Mouse (Mus musculus): ENCODE measurements at regions not wholly inside any gene's neighbourhood (a gene's known extent, or its start where the extent isn't known, plus 50 kb on each side); places are given as distances from the start of the nearest gene placed in this dataset.
A peak's percentile ranks its signal among the peaks of the same experiment; 100 is the strongest.

DNA sequence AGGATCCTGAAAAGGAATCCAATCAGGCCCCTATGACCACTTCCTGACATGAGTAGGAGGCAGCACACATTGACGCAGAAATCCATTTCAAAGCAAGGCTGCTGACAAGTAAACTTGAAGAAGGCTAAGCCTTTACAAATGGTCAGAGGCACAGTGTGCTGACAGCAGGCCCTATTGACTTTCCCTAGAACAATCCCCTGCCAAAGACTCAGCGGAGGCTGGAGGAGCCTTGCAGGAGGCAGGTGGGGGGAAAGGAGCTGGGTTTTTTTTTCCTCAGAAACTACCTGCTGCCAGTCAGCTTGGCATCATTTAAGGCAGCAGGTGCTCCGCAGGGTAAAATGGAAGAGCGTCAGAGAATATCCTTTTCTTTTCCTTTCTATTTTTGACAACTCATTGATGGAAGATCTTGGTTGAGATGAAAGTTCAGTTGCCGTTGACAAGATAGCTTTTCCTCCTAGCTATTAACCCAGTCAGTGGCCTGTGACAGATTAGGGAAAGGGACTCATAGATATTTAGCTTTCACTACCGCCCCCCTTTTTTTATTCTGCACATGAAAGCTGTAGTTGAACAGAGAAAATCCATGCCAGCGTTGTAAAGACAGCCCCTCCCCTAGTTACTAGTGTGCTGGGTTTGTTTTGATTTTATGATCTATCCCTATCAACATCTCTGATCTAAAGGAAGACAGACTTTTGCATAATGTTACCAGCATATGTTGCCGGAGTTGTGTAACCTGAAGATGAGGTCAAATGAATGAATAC, 210.6 kb downstream of the Csnka2ip start:
- no peak for DNase-seq (ENCODE audit: low spot score in 2 of 2)

DNA sequence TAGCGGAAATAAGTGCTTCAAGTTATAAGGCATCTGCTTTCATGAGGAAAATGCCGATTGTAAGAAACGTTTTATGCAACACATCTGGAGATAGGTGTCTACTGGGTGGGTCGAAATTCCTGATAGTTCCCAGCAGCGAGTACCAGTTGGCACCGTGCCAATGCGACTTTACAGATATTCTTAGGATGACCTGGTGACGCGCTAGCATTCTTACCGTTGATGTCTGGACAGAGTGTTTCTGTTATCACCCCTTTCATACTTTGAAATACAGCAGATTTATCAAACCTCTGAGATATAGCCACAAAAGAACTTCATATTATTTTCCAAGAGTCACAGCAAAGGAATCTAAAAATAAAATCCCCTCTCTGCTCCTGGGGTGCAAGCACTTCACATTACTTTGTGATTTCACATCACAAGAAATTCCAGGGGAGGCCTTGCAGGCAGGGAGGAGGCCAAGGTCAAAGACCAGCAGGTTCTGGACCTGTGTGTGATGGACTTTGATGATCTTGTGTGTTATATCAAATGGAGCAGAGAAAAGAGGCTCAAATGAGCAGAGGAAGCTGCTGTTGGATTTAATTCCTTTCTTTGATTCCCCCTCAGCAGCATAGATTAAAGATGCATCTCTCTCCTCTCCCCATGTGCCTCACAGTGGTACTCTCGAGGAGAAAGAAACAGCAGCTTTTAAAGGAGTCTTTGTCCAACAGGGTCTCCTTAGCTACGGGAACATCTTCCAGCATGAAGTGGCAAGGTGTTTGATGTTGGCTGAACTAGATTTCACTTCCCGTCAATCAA, 233.4 kb downstream of the Csnka2ip start:
- DNase-seq (ENCODE audit: low spot score in 2 of 2): no peak

DNA sequence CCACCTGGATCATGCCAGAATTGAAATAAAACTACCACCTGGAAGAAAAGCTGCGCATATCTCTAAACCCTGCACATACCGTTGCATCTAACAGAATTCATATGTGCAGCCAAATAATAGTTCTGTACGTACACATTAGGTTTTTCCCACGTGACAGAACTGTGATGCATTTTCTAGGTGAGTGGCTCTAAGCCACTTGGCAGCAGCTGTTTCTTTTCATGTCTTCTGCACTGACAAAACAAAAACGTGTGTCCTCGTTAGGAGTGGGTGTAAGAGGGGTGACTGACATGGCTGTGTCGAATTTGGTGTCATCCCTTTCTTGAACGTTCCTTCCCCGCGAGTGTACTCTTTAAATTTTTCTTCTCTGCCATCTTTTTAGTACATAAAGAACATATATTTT, 254.3 kb downstream of the Csnka2ip start:
- no peak for DNase-seq (ENCODE audit: low spot score in 2 of 2)

DNA sequence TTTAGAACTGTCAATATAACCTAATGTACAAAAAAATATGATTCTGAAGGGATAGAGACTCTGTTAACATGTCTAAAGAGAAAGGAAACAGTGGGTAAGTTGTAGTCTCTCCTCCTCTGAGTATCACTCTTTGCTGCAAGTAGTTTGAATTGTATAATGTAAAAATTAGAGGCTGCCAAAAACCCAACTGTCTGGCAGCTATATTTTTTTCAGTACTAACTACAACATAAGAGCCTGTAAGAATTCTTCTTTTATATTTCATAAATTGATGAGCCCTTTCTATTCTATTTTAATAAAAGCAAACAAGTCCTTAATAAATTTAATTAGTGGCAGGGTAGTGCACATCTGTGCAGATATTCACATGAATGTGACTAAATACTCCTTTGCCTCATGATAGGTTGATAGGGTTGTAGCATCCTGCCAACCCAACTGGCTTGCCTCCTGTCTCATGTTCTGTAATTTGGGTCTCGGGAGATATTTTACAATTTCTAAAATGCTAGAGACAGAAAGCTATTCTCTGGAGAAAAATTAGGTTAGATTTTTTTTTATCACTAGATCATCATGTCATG, 269.2 kb downstream of the Csnka2ip start:
- no peak for DNase-seq (ENCODE audit: low spot score in 2 of 2)

DNA sequence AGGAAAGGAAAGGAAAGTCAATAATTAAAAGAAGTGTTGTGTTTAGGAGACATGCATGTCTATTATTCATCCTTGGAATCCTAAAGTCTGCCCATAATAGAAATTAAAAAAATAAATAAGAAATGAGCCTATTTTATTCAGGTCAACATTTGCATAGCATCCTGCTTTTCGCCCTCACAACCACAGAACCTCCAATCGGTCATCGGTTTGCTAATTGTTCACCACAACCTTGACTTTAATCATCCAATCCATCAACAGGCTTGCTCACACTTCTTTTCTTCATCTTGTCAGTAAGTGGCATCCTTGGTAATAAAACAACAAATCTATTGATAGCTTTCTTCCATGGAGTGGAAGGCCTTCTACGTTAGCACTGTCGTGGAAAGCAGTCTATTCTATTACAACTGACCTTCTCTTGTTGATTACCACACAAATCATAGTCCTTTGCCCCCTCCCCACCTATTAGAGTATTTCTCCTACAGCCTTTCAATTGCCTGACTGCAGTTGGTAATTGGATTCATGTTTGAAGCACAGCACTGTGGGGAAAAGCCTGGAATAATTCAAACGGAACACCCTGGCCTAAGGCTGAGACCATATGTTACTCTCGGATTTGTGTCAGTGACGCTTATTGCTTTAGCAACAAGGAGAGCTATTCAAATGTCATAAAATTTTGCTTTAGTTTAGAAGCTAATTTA, 269.9 kb downstream of the Csnka2ip start:
- DNase-seq (ENCODE audit: low spot score in 2 of 2): peak in 1 of 2 experiments; percentile 11

DNA sequence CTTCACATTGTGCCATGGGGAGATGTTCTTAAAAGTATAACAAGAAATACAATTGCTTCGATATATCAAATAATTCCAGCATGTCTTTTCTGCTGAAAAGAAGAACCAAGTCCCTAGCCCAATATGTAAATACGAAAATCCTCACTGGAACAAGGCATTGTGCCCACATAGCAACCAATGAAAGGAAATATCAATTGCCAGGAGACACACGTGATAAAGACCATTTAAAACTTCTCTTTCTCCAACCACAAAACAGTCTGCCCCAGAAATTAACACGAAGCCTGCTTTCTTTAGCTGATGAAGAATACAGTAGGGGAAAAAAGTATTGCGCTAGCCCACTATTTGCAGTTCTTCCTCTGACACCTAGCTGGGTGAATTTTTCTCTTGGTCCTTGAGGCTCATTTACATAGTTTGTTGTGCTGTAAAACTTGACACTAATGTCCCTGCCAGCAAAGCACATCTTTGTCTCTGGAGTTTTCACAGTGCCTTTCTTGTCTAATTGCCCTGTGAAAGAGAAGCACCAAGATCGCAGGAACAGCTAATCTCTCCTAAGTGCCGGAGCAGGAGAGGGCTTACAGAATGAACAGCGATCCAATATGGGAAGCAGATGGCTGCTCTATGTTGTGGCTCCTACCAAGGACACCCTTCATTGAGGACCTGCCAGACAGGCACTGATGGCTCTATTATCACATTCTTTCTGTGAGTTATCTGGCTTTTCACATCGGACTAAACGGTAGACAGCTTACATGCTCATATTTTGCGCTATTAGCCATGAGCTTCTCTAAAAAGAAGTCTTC, 272.7 kb downstream of the Csnka2ip start:
- no peak for DNase-seq (ENCODE audit: low spot score in 2 of 2)

DNA sequence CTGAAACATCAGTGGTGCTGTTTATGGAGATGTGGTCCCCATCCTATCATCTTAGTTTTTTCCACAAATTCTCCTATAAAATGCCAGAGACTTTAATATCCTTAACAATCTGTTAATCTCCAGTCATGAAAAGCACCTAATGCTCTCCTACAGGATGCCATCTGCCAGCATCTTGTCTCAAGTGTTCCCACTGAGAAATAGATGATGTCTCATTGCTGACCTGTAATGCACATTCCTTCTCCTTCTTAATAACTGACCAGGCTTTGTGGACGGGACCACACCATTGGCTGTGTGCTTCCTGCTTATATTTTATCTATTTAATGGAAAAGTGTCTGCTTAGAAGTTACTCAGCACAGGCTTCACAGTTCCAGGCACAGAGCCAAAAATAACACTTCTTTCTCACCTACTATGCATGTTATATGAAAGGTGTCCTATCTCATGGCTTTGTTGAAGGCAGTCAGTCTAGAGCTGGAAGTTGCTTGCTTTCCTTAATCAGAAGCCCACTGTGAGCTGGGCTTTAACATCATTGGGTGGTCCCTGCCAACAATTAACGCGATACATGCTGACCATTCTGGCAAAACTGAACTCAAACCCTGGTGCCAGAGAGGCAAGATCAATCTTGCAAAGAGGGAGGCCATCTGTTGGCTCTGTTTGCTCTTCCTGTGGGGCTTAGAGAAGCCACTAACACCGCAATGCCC, 283.3 kb downstream of the Csnka2ip start:
- DNase-seq (ENCODE audit: low spot score in 2 of 2): no peak

DNA sequence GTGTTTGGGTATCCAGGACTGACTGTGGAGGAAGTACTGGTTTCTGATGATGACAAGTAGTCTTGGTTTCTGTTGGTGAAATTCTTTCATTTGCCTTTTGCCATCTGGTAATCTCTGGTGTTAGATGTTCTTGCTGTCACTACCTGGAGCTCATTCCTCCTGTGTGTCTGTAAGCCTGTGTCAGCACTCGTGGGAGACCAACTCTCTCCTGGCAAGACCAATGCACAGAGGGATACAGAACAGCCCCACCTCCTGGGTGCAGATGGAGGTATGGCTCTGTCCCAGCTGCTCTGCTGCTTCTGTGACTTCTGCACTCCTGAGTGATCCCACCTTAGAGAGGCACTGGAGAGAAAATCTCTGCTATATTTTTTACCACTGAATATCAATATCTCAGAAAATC, 285.4 kb downstream of the Csnka2ip start:
- DNase-seq (ENCODE audit: low spot score in 2 of 2): no peak

DNA sequence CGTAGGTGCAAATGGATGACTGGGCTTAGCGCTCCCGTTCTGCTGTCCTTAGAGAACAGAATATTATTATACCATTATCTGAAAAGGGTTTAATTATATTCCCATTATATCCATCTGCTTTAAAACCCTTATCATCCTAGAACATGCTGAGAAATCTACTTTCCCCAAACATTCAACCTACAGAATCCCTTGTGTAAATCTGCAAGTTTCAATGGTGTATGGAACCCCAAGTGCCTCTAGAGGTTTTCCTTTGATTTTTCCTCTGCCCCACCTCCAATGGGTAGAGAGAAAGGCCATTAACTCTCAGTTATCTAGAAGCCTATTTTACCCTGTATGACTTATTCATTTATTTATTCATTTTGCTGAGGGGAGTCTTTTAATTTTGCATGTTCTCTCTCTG, 308.7 kb downstream of the Csnka2ip start:
- no peak for DNase-seq (ENCODE audit: low spot score in 2 of 2)

DNA sequence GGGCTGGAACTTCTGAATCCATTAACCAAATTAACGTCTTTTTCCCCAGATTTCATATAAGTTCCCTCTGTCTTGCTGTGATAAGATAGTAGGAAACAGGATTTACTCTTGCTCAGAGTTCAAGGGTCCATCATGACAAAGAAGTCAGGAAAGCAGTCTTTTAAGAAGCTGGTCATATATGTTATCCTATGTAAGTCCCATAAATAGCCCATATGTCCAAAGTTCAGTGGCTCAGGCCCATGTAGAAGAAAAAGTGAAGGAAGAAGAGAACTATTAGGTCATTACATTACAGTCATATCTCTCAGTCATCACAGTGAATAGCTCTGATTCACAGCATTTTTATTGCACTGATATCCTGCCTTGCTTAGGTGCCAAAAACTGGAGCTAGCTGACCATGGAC, 316.9 kb downstream of the Csnka2ip start:
- no peak for DNase-seq (ENCODE audit: low spot score in 2 of 2)

DNA sequence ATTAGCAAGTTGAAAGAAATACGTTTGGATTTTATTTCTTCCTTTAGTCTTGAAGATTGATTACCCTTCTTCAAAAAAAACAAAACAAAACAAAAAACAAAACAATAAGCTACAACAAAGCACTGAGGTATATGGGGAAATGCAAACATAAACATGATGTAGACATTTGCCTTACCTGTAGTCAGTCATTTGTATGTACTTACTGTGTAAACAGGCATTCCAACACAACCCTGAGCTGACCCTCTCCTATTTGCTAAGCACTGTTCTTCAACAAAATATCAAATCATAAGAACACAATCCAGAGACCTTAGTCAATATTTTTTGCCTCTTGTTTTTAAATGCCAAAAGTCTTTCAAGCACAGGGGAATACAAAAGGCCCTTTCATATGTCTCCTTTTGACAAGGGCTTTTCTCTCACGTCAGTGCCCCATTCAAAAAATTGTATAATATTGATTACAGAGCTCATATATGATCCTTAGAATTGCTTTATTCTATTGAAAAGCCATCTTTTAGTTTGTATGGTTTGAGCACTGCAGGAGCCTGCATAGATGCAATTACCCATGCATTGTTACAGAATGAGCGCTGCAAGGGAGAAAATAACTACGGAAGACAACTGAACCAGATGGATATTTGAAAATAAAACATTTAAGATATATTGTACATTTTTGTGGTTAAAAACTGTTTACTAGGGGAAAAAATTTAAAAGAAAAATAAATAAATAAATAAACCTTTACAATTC, 326.2 kb downstream of the Csnka2ip start:
- no peak for DNase-seq (ENCODE audit: low spot score in 2 of 2)

DNA sequence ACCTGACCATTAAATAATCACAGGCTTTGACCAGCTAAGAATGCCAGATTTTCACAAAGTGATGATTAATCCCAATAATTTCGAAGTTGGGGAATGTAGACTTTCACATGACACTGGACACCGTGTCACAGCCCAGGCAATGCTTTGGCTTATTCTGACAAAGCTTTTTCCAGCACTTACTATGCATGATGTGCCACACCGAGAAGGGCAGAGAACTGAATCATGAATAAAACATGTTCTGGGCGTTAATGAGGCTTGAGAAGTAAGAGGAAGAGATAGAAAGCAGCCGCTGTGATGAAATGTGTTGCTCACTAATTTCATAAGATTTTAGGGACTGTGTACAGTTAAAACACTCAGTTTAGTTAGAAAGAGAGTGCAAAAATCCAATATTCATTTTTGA, 326.8 kb downstream of the Csnka2ip start:
- DNase-seq (ENCODE audit: low spot score in 2 of 2): no peak

DNA sequence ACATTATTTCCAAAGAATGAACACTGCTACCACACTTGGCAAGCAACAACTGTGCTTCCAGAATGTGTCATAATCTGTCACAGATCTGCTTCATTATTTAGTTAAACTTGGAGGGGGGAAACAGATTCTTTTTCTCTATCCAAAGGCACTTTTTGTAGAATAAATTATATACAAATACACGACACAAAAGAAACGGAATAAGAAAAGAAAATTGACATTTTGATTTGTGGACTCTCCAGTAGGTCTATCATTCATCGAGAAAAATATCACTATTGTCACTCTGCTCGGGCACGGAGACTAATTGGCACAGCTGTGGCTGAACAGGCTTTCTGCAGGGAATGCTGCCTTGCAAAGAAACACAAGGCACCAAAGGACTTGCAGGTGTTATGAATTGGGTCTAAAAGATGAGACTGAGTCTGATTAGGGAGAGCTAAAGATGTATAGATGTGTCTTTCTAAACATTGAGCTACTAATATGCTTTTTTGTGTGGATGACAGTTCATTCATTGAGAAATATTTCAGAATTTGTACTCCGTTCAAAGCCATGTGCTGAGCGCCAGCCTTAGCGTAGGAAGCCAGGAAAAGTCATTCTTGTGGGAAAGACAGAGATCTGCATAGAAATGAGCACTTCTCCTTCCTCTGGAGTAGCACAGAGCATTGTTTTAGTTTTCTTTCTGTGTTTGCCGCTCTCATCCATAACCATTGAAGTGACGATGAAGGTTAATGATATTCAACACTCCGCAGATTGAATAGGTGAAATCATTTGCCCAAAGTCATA, 337.1 kb downstream of the Csnka2ip start:
- DNase-seq (ENCODE audit: low spot score in 2 of 2): peak; percentile 20 to 22

DNA sequence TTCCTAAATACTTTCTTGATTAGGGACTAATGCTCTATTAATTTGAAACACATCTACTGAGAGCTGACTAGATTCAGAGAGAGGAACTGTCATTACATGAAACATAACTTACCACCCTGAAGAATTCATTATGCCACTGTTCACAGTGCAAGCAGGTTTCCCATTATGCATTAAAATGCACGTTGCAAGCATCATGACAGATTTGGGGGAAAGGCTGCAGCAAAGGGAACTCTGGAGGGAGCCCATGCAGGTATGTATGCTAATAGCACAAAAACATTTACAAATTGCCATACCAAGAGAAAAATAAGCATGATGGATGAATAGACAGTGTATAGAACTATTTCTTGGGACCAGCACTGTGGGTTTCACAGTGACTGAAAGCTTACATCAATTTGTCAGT, 351.1 kb downstream of the Csnka2ip start:
- no peak for DNase-seq (ENCODE audit: low spot score in 2 of 2)

DNA sequence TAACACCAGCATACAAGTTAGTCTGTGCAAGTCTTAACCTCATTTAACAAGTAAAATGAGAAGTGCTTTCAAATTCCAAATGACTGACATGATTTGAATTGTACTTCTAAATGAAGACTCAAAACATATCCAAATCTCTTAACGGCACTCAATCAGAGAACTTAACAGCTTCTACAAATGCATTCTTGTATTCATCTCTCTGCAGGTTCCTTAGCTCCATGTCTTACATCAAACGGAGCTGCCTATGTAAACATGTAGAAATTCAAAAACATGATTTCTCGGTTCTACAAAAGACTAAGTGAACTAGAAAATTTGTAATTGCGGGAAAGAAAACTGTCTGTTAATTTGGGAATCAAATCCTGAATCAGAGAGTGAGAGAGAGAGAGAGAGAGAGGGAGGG, 353.5 kb downstream of the Csnka2ip start:
- no peak for DNase-seq (ENCODE audit: low spot score in 2 of 2)

DNA sequence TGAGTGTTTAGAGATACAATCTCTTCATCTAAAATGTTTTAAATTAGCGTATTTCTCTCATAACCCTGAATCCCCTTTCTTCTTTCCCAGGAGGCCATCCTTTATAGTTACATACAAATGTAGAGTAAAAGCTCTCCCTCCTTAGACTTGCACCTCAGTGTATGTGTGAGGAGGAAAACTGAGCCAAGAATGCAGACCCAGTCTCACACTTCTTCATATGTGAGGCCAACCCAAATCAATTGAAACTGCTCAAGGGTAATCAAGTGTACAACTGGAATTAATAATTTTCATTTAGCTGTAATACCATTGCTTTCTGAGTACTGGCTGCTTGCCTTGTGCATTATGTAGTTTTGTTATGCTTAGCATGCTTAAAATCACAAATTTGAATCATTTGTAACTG, 356.3 kb downstream of the Csnka2ip start:
- DNase-seq (ENCODE audit: low spot score in 2 of 2): no peak

DNA sequence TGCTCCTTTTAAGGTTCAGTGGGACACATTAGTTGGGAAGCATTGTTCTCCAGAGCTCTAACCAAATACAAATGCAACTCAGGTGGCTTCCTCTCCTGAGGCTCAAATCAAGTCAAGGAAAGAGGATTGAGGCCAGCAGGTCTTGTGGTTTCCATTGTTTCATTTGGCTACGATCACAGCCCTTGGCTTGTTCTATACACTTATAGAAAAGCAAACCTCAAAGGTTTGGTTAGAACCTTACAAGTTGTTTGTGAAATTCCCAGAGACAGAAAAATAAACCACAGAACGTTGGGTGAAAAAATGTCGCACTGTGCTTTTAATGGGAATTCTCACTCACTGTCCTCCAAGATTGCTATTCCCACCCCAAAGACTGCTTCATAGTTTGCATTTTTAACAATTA, 360.4 kb upstream of the Epha3 start:
- no peak for DNase-seq (ENCODE audit: low spot score in 2 of 2)

DNA sequence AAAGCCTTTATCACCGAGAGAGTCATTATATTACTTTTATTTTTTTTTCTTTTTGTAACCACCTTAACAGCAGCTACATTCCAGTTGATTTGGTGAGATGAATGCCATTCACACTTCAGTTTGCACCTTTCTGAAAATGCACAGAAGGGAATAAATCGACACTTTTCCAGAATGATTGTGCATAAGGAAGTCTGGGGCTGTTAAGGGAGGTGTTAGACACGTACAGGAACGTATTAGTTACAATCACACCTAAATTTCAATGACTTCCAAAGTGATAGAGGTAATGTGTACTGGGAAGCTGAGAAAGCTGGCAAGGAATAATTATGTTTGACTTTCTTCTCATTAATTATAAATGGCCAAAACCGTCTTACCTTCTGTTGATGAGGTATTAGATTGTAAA, 352.7 kb upstream of the Epha3 start:
- no peak for DNase-seq (ENCODE audit: low spot score in 2 of 2)

DNA sequence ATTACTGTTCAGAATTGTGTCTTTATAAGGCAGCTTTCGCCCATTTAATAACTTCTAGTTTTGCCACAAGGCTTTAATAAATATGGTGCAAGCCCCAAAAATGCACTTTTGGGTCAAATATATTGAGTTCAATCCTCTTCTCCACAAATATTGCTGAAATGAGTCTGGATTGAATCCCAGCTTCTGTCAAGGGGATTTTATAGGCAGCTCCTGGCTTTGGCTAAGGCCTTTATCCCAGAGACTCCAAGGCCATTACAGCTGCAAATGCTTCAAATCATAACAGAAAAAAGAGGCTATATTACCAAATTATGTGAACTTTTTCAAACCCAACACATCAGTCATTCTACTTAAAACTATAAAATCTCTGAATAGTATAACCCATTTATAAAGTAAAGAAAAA, 347.9 kb upstream of the Epha3 start:
- DNase-seq (ENCODE audit: low spot score in 2 of 2): no peak

All from right cerebral cortex, adult 2 months (tissue).